8 mouse cellular contexts compared by ENCODE assay signal in the genomic region with DNA sequence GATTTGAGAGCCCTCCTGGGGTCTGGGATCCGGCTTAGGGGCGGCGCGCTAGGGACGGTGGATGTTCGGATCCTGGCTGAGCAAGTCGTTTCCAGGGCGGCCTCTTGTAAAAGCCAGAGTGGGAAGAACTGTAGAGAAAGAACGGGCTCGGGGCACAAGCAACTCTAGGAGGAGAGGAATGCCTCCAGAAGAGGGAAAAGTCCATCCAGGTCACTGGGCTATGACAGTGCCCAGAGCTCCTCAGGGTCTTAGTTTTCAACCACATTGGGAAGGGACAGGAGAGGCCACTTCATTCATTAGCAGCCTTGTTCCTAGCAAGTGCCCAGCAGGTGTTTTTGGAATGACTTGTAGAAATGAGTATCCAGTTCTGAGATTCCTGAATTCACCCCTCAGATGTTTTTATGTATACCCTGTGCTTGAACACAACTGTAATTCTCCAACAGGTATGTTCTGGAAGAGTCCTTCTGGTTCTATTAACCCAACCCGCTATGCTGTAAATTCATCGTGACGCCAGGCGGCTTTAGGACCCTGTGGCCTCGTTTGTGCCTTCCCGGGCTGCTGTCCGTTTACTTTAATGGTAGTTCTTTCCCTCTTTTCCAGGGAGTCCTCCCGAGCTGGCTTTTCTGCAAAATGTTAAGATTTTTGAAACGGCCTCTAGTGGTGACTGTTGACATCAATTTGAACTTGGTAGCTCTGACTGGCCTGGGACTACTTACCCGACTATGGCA. TPM values are rescaled to one million over a fixed set of nuclear protein-coding genes. Genes with fewer than 3 reads are reported as not detected.
DNase-seq lines count a peak whose midpoint lies in the region; ATAC-seq and TF ChIP-seq lines count a peak whose summit lies in the region.

No protein-coding gene starts in this region.

- H3K9ac ChIP-seq in hindbrain, embryonic 12.5 days = peak overlapping the region; percentile 63

- H3K36me3 ChIP-seq in forebrain, embryonic 10.5 days (replicated peaks) = peaks cover 61% of the 10 kb centered on the region
- peaks cover 27% of the 10 kb centered on the region for H3K36me3 ChIP-seq in hindbrain, embryonic 12.5 days

- peak overlapping the region; percentile 68 for H3K4me2 ChIP-seq in hindbrain, embryonic 12.5 days (replicated peaks)

- no peaks in the 10 kb centered on the region for H3K27me3 ChIP-seq in forebrain, embryonic 10.5 days (ENCODE audit: poor library complexity, severe bottlenecking)
- H3K27me3 ChIP-seq in hindbrain, embryonic 12.5 days = no peaks in the 10 kb centered on the region

- no peaks in the 10 kb centered on the region for H3K9me3 ChIP-seq in forebrain, embryonic 10.5 days
- H3K9me3 ChIP-seq in hindbrain, embryonic 12.5 days (replicated peaks) = no peaks in the 10 kb centered on the region

- no peak for DNase-seq in left cerebral cortex, adult 2 months (ENCODE audit: extremely low spot score in 1 of 2, low spot score in 2 of 2)
- DNase-seq in left cerebral cortex, adult 11 months (ENCODE audit: low spot score) = no peak
- DNase-seq in c-Kit-positive CD71-positive TER-119-negative erythroid progenitor cells, embryonic 14.5 days (ENCODE audit: low read depth) = peak; percentile 70
- DNase-seq in forebrain, embryonic 10.5 days (ENCODE audit: extremely low spot score, low spot score) = peak; percentile 56
- peak; percentile 35 to 44 for DNase-seq in left cerebral cortex, postnatal 14 days (ENCODE audit: low spot score in 2 of 2)
- DNase-seq in spleen, postnatal 36 days (ENCODE audit: low spot score in 2 of 2) = peak; percentile 36 to 51

- H3K27ac ChIP-seq in left cerebral cortex, adult 2 months = peak overlapping the region; percentile 76
- H3K27ac ChIP-seq in forebrain, embryonic 10.5 days = peak overlapping the region; percentile 91
- peak overlapping the region; percentile 77 for H3K27ac ChIP-seq in hindbrain, embryonic 12.5 days

- H3K4me1 ChIP-seq in forebrain, embryonic 10.5 days = peaks cover 26% of the 10 kb centered on the region
- peaks cover 22% of the 10 kb centered on the region for H3K4me1 ChIP-seq in hindbrain, embryonic 12.5 days

- intact Hi-C loops in left cerebral cortex, adult 2 months (cut with DNase I) = loop anchor here (2.0 kb wide), 1 partner anchor 52 kb away; a partner anchor contains a TSS
- intact Hi-C loops in left cerebral cortex, postnatal 14 days (cut with DNase I) = loop anchor here (5.0 kb wide), 1 partner anchor 50 kb away; a partner anchor contains a TSS

- peak; percentile 19; the same call in 1 of the 2 replicates for ATAC-seq in hindbrain, embryonic 12.5 days (ENCODE audit: low FRiP score)
- peak; percentile 53 for ATAC-seq in megakaryocyte-erythroid progenitor cell, adult 5-6 weeks (replicated peaks; ENCODE audit: low FRiP score, low TSS enrichment, poor library complexity, severe bottlenecking)

- H3K4me3 ChIP-seq in left cerebral cortex, adult 2 months = peak overlapping the region; percentile 82
- H3K4me3 ChIP-seq in forebrain, embryonic 10.5 days = peak overlapping the region; percentile 79
- H3K4me3 ChIP-seq in hindbrain, embryonic 12.5 days = peak overlapping the region; percentile 52

- peak; percentile 58 for TF ChIP-seq CTCF in left cerebral cortex, adult 2 months (IDR thresholded peaks at IDR 0.05)

- under 1% methylated on average over 20 of the region's 20 CpGs for WGBS in forebrain, embryonic 10.5 days
- WGBS in hindbrain, embryonic 12.5 days = under 1% methylated on average over 20 of the region's 20 CpGs

RNA-seq across cellular contexts. Expression of a gene that starts 0.5 kb away (rescaled TPM):
- 10 to 100 TPM; 23.7 to 25.3 TPM for total RNA-seq in left cerebral cortex, adult 2 months (2021)
- polyA plus RNA-seq in forebrain, embryonic 10.5 days (2016; fragmentation: Nextera tagmentation; extraction: Ambion mirVana) = 26.6 and 29.7 TPM in 2 replicates
- 25.5 and 25.9 TPM in 2 replicates for polyA plus RNA-seq in hindbrain, embryonic 12.5 days (2016; fragmentation: Nextera tagmentation; extraction: Ambion mirVana)
- 10 to 100 TPM; 21.6 to 23.7 TPM for total RNA-seq in left cerebral cortex, postnatal 14 days (2021)
- total RNA-seq in megakaryocyte-erythroid progenitor cell, adult 5-6 weeks (2014; fragmentation: Nextera tagmentation) = 57.6 and 57.7 TPM in 2 replicates
- 27.4 and 29.8 TPM in 2 replicates for total RNA-seq in megakaryocyte-erythroid progenitor cell, adult 5-6 weeks (2017)

RNA-seq across cellular contexts. Expression of a gene that starts 23.0 kb away (rescaled TPM):
- total RNA-seq in left cerebral cortex, adult 2 months (2021) = 10 to 100 TPM; 45.9 to 47.1 TPM
- polyA plus RNA-seq in forebrain, embryonic 10.5 days (2016; fragmentation: Nextera tagmentation; extraction: Ambion mirVana) = 83.6 and 91.4 TPM in 2 replicates
- polyA plus RNA-seq in hindbrain, embryonic 12.5 days (2016; fragmentation: Nextera tagmentation; extraction: Ambion mirVana) = 61.8 and 67.3 TPM in 2 replicates
- 10 to 100 TPM; 57.5 to 64.7 TPM for total RNA-seq in left cerebral cortex, postnatal 14 days (2021)
- 47.2 and 72.7 TPM in 2 replicates for total RNA-seq in megakaryocyte-erythroid progenitor cell, adult 5-6 weeks (2014; fragmentation: Nextera tagmentation)
- total RNA-seq in megakaryocyte-erythroid progenitor cell, adult 5-6 weeks (2017) = 21.5 and 21.9 TPM in 2 replicates

RNA-seq across cellular contexts. Expression of a gene that starts 50.3 kb away (rescaled TPM):
- total RNA-seq in left cerebral cortex, adult 2 months (2021) = 10 to 100 TPM; 83.2 to 86.4 TPM
- 16.6 and 17.4 TPM in 2 replicates for polyA plus RNA-seq in forebrain, embryonic 10.5 days (2016; fragmentation: Nextera tagmentation; extraction: Ambion mirVana)
- 31.5 and 31.6 TPM in 2 replicates for polyA plus RNA-seq in hindbrain, embryonic 12.5 days (2016; fragmentation: Nextera tagmentation; extraction: Ambion mirVana)
- 10 to 100 TPM; 78.9 to 83.9 TPM for total RNA-seq in left cerebral cortex, postnatal 14 days (2021)
- 34.8 and 39.0 TPM in 2 replicates for total RNA-seq in megakaryocyte-erythroid progenitor cell, adult 5-6 weeks (2014; fragmentation: Nextera tagmentation)
- total RNA-seq in megakaryocyte-erythroid progenitor cell, adult 5-6 weeks (2017) = 41.6 and 44.5 TPM in 2 replicates

RNA-seq across cellular contexts. Expression of a gene that starts 51.0 kb away (rescaled TPM):
- 100 to 1,000 TPM; 186 to 193 TPM for total RNA-seq in left cerebral cortex, adult 2 months (2021)
- polyA plus RNA-seq in forebrain, embryonic 10.5 days (2016; fragmentation: Nextera tagmentation; extraction: Ambion mirVana) = 529 and 531 TPM in 2 replicates
- 380 and 382 TPM in 2 replicates for polyA plus RNA-seq in hindbrain, embryonic 12.5 days (2016; fragmentation: Nextera tagmentation; extraction: Ambion mirVana)
- 100 to 1,000 TPM; 204 to 219 TPM for total RNA-seq in left cerebral cortex, postnatal 14 days (2021)
- total RNA-seq in megakaryocyte-erythroid progenitor cell, adult 5-6 weeks (2014; fragmentation: Nextera tagmentation) = 309 and 320 TPM in 2 replicates
- 438 and 550 TPM in 2 replicates for total RNA-seq in megakaryocyte-erythroid progenitor cell, adult 5-6 weeks (2017)

Comparison
In these comparisons a context has a peak if more than half of its experiments do, and no peak if none do; other contexts are left out.
1. DNase-seq: peak in c-Kit-positive CD71-positive TER-119-negative erythroid progenitor cells, embryonic 14.5 days (single experiment), forebrain, embryonic 10.5 days (single experiment), left cerebral cortex, postnatal 14 days (2 of 2) and spleen, postnatal 36 days (2 of 2); none in left cerebral cortex, adult 2 months (0 of 2) and left cerebral cortex, adult 11 months (single experiment).
2. Peak in every context shown above with its lines, with median percentiles within 50 percentile points of each other: H3K27ac ChIP-seq and H3K4me3 ChIP-seq.